Mouse (Mus musculus): ENCODE data around the gene Oaz3.

GRCm38 (mm10) chr3:94465632-94466430, 22.1 kb upstream of the Oaz3 start:
- no peak for TF ChIP-seq POLR2A (IDR thresholded peaks at IDR 0.05; ENCODE audit: low read depth, low read length)
- no peak for TF ChIP-seq CTCF (IDR thresholded peaks at IDR 0.05; ENCODE audit: extremely low read depth, insufficient read length, insufficient replicate concordance, low read depth, low read length)
